Mouse (Mus musculus) lung, postnatal 0 days (tissue): ENCODE data around the gene Fkbp10.

ENCODE experiments used
- CTCF ChIP-seq: IDR thresholded peaks from 2 replicates; pipeline ENCODE4 v1.5.1; 2016; ENCODE audit warnings: antibody characterized with exemption, mild to moderate bottlenecking
- EP300 ChIP-seq: IDR thresholded peaks from 2 replicates; pipeline ENCODE4 v1.6.1; 2016; ENCODE audit warnings: antibody characterized with exemption, mild to moderate bottlenecking, control low read depth

DNA sequence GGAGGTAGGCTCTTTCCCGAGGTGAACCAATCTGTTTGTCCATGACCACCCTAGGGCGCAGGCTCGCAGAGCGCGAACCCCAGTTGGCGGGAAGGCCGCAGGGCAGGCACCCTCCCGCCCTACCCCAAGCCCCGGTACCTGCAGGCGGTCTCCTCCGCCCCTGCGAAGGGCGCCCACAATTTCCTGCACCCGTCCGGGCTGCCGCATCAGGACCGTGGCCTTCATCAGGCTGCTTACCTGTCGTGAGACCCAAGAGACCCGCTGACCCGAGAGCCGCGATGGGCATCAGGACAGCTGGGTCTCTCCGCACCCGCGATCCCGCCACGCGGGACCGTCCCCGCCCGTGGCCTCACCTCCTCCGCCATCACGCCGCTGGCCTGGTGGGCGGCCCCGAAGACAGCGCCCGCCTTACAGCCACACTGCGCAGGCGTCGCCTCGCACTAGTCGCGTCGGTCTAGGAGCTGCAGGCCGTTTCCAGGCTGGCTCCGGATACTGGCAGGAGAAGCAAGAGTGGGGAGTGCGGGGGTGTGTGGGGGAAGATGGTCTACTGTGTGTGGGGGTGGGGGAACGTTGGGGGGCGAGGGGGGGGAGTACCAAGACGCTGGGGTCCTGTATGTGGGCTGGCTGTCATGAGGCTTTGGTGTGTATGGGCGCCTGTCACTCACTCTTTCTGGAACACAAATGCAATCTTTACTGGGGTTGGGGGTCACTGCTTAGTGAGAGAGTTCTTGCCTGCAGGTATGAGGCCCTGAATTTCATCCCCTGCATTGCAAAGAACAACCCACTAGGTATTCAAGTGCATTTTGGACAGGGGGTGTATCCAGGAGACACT lies 25.4 kb downstream of the Fkbp10 start:
- TF ChIP-seq CTCF (no peak), EP300 (no peak)
